Mouse (Mus musculus) c-Kit-positive CD71-negative TER-119-negative erythroid progenitor cells, embryonic 14.5 days (primary cell): ENCODE measurements at regions not wholly inside any gene's neighbourhood (a gene's known extent, or its start where the extent isn't known, plus 50 kb on each side); places are given as distances from the start of the nearest gene placed in this dataset.

Experiments
- DNase-seq: peaks from one replicate; pipeline ENCODE4 v3.0.0-alpha.2; 2013; ENCODE audit warnings: low read depth

DNA sequence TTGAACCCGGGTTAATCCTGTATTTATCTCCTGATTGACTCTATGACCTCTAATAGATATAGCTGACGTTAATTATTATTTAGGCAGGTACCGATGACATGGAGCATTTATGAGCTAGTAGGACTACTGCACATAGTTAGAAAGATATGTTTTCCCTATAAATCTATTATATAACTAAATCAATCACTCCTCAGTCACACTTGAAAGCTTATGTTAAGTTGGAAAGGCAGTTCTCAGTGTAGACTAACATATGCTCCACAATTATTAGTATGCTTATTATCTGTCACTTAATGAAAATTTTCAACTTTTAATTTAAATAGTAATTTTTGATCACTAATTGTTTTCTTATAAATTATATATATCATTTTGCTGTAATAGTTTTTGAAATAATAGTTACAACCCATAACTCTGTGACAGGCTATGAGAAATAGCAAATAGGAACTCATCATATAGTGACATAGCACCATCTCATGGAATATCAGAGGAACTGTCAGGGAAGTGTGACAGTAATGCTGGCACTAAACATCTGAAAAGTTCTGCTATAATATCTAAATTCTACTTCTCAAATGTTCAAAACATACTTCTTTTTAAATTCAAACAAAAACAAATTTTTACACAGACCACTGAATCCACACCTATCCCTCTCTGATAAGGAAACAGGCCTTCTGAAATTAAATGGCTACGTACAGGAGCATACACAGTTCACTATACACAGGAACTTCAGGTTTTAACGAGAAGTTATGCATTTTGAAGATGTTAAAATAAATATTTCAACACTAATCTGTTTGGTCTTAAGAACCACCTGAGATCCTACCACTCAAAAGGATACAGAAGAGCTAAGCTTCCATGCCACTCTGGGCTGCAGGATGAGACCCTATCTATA is 75.3 kb upstream of the Map2 start:
- DNase-seq: no peak

DNA sequence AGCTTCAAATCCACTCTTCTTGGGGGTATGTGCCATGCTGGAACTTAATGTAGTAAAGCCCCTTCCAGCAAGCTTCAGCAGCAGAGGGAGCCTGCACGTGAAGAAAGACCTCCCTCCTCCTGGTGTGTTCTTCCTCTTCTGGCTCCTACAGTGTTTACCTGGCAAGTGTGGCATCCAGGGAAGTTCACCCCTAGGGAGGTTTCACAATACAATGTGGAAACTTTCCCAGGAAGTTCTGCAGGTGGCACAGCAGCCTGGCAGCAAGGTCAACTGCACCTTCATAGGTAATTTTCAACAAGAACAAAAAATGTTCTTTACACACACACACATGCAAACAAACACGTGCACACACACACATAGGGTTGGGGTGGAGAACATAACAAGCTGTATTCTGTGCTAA is 73.7 kb upstream of the Map2 start:
- no peak for DNase-seq

DNA sequence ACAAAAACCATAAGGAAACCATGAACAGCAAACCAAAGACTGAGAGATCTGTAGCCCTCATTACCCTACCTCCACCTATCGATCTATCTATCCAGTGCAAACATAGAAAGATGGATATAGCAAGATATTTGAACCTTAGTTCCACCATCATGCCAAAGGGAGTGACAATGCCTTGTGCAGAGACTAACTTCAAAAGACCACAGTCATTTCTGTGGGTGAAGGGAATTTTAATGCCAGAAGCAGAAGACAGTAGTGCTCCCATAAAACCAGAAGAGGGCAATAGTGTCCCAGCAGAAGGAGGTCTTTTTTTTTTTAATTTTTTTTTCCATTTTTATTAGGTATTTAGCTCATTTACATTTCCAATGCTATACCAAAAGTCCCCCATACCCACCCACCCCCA is 70.6 kb upstream of the Map2 start:
- peak; percentile 5 for DNase-seq

DNA sequence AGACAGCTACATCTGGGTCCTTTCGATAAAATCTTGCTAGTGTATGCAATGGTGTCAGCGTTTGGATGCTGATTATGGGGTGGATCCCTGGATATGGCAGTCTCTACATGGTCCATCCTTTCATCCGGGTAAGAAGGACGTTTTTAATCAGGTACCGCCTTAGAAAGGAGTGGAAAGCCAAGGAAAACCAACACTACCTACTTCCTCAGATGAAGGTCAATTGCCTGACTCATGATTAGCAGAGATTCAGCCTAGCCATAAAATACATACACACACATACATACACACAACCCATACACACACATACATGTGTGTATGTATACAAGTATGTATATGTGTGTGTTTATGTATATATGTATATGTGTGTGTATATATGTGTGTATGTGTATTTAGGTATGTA is 69.9 kb upstream of the Map2 start:
- no peak for DNase-seq

DNA sequence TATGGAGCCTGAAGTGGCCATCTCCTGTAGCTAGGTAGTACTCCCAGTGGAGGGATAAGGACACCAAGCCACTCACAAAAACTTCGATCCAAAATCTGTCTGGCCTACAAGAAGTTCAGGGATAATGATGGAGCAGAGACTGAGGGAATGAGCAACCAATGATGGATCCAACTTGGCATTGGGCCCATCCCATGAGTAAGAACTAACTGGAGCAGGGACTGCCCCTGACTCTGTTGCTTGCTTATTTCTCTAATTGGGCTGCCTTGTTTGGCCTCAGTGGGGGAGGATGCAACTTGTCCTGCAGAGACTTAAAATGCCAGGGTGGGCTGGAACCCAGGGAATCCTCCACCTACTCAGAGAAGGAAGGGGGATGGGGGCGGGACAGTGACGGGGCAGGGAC is 67.0 kb upstream of the Map2 start:
- no peak for DNase-seq

DNA sequence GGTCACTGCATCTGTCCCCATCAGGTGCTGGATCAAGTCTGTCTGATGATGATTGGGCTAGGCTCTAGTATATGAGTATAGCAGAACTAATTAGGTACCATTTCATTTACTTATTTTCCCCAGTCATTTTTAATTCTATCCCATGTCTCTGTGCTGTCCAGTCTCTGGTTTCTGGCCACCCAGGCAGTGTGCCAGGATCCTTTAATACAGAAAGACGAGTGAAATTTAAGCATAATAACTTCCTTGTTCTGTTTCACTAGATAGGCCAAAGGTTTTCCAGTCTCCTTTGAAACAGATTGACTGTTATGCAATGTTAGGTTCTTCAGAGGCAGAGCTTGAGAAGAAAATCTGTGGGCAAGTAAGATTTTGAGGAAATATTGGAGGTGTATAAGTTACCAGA is 61.2 kb upstream of the Map2 start:
- DNase-seq: no peak

DNA sequence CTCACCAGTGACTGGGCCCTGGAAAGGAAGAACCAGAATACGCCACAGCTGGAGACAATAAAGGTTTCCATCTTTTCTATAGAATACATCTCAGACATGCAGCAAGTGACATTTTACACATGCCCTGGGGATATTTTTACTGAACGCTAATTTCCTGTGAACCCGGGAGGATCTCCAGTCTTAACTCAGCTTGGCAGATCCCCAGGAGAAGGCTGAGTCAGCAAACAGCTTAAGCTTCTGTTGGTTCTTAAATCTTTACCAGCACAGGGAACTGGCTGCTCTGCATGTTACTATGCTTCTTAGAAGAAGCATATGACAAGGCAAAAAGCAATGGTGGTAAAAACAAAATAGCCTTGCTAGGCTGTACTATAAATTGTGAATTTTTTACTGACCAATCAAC is 59.7 kb upstream of the Map2 start:
- no peak for DNase-seq
